Mouse (Mus musculus) myocyte (in vitro differentiated cells): ENCODE results near the gene Snx33. TPM values are rescaled to one million over a fixed set of nuclear protein-coding genes. Genes with fewer than 3 reads are reported as not detected.

Source experiments
- H3K27me3 ChIP-seq: one replicate; pipeline ENCODE4 v1.6.1; 2011; ENCODE audit not compliant: control insufficient read depth, insufficient read depth, insufficient read length
- H3K36me3 ChIP-seq: one replicate; pipeline ENCODE4 v1.6.1; 2011; ENCODE audit not compliant: control insufficient read depth, insufficient read depth
- H3K4me2 ChIP-seq: one replicate; pipeline ENCODE4 v1.6.1; 2011; ENCODE audit warnings: low read depth, control low read depth
- H3K4me3 ChIP-seq: one replicate; pipeline ENCODE4 v1.5.1; 2011; ENCODE audit warnings: mild to moderate bottlenecking, control low read depth, moderate library complexity
- H3K79me2 ChIP-seq: one replicate; pipeline ENCODE4 v1.6.1; 2011; ENCODE audit not compliant: control insufficient read depth, insufficient read depth
- H3ac ChIP-seq: one replicate; pipeline ENCODE4 v1.6.1; 2011; ENCODE audit not compliant: control insufficient read depth, insufficient read length
- CEBPB ChIP-seq: IDR thresholded peaks from 2 replicates; pipeline ENCODE4 v1.6.1; 2011; ENCODE audit warnings: mild to moderate bottlenecking, moderate library complexity; ENCODE audit not compliant: poor library complexity, insufficient read depth, severe bottlenecking
- E2F4 ChIP-seq: IDR thresholded peaks from one replicate; pipeline ENCODE4 v1.6.1; 2011; ENCODE audit warnings: mild to moderate bottlenecking, control low read depth, moderate library complexity; ENCODE audit not compliant: insufficient read depth
- MAX ChIP-seq: IDR thresholded peaks from one replicate; pipeline ENCODE4 v1.6.1; 2011; ENCODE audit warnings: low read depth, mild to moderate bottlenecking, control low read depth
- MYOD1 ChIP-seq, 3 experiments: IDR thresholded peaks; one replicate each; pipeline ENCODE4 v1.6.1; 2011; ENCODE audit warnings: control low read depth in 2 of 3, low read depth in 2 of 3, mild to moderate bottlenecking in 2 of 3, moderate library complexity in 1 of 3; ENCODE audit not compliant: insufficient read length in 2 of 3, control insufficient read depth in 1 of 3
- MYOG ChIP-seq, 3 experiments: IDR thresholded peaks; one replicate each; pipeline ENCODE4 v1.6.1; 2011; ENCODE audit warnings: control low read depth in 2 of 3, low read depth in 2 of 3, mild to moderate bottlenecking in 2 of 3; ENCODE audit not compliant: insufficient read length in 2 of 3, control insufficient read depth in 1 of 3, insufficient read depth in 1 of 3
- POLR2A ChIP-seq: IDR thresholded peaks from one replicate; pipeline ENCODE4 v1.6.1; 2011; ENCODE audit warnings: low read depth, mild to moderate bottlenecking, control low read depth, moderate library complexity; ENCODE audit not compliant: insufficient read length
- POLR2AphosphoS2 ChIP-seq: IDR thresholded peaks from one replicate; pipeline ENCODE4 v1.6.1; 2011; ENCODE audit warnings: low read depth, control low read depth; ENCODE audit not compliant: insufficient read length
- REST ChIP-seq: IDR thresholded peaks from one replicate; pipeline ENCODE4 v1.6.1; 2011; ENCODE audit warnings: mild to moderate bottlenecking, control low read depth, moderate library complexity; ENCODE audit not compliant: insufficient read depth, insufficient read length
- SRF ChIP-seq: IDR thresholded peaks from one replicate; pipeline ENCODE4 v1.6.1; 2011; ENCODE audit warnings: low read depth; ENCODE audit not compliant: control insufficient read depth, insufficient read length
- TCF12 ChIP-seq: IDR thresholded peaks from one replicate; pipeline ENCODE4 v1.6.1; 2011; ENCODE audit warnings: mild to moderate bottlenecking, control low read depth; ENCODE audit not compliant: poor library complexity, insufficient read depth, severe bottlenecking
- TCF3 ChIP-seq: IDR thresholded peaks from one replicate; pipeline ENCODE4 v1.6.1; 2011; ENCODE audit warnings: low read depth, control low read depth; ENCODE audit not compliant: insufficient read length
- USF1 ChIP-seq: IDR thresholded peaks from one replicate; pipeline ENCODE4 v1.6.1; 2011; ENCODE audit warnings: low read depth, mild to moderate bottlenecking, control low read depth, moderate library complexity
- polyA plus RNA-seq: library from polyadenylated mRNA; unstranded; fragments of >200 nt; fragmentation: generic; extraction: Trizol; gene quantifications from one replicate; pipeline ENCODE4 v1.2.1, GENCODE M21; 2012; ENCODE audit warnings: missing spikeins

The Snx33 gene
- polyA plus RNA-seq, 1 experiment = 9.4 TPM

- Histone ChIP-seq H3K4me2 (peak overlapping the region; percentile 77), H3K4me3 (peak overlapping the region; percentile 93), H3K79me2 (peaks cover 30% of the 10 kb centered on the region), H3K27me3 (no peaks in the 10 kb centered on the region), H3ac (peak overlapping the region; percentile 77), H3K36me3 (peaks cover 4% of the 10 kb centered on the region)
- TF ChIP-seq USF1 (no peak), POLR2AphosphoS2 (no peak), E2F4 (no peak), POLR2A (no peak), REST (no peak), MYOD1 (IDR thresholded peaks at IDR 0.05; ENCODE audit: control insufficient read depth in 1 of 3, insufficient read length in 2 of 3, low read depth in 2 of 3) (no peak), MAX (no peak), MYOG (IDR thresholded peaks at IDR 0.05; ENCODE audit: control insufficient read depth in 1 of 3, insufficient read depth in 1 of 3, insufficient read length in 2 of 3, low read depth in 2 of 3) (no peak), SRF (no peak)
Measured at GRCm38 (mm10) chr9:56938374-56938773, 10.2 kb upstream of the Snx33 start.

DNA sequence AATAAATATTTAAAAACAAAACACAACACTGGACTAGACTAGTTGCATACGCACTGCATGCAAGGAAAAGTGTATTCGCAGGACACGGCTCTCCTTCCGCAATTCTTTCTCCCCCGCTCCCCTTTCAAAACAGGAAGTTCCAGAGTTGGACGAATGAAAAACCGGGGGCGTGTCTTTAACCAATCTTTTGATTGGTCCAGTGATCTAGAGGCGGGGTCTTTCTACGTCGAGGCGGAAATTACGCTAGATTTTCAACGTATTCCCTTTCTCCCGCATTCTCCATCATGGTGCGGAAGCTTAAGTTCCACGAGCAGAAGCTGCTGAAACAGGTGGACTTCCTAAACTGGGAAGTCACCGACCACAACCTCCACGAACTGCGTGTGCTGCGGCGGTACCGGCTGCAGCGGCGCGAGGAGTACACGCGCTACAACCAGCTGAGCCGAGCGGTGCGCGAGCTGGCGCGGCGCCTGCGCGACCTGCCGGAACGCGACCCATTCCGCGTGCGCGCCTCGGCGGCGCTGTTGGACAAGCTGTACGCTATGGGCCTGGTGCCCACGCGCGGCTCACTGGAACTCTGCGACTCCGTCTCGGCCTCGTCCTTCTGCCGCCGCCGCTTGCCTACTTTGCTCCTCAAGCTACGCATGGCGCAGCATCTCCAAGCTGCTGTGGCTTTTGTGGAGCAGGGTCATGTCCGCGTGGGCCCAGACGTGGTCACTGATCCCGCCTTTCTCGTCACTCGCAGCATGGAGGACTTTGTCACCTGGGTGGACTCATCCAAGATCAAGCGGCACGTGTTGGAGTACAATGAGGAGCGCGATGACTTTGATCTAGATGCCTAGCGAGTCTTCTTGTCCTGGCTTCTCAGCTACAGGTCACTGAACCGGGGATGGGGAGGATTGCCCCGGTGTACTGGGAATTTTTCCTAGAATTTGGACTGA, 9.3 kb upstream of the Snx33 start, which contains the start of gene Imp3:
Imp3 (plus strand) TSS at position 253 of the 938 bp plus-strand sequence.
- Histone ChIP-seq H3K4me2 (peak within 1 kb of the TSS; percentile 84), H3K4me3 (peak within 1 kb of the TSS; percentile 93), H3K36me3 (peaks cover 4% of the 10 kb centered on the region), H3K79me2 (peaks cover 30% of the 10 kb centered on the region), H3ac (peak within 1 kb of the TSS; percentile 77), H3K27me3 (no peaks in the 10 kb centered on the region)
- TF ChIP-seq REST (no peak), MAX (no peak), USF1 (no peak), TCF12 (no peak), TCF3 (no peak), E2F4 (peak; percentile 72), SRF (peak; percentile 35), CEBPB (0 out of 2 replicates have a peak, but pooled peaks have one; percentile 17), POLR2A (peak; percentile 61), POLR2AphosphoS2 (peak; percentile 25), MYOD1 (IDR thresholded peaks at IDR 0.05; ENCODE audit: control insufficient read depth in 1 of 3, insufficient read length in 2 of 3, low read depth in 2 of 3) (peak in 1 of 3 experiments; percentile 38), MYOG (IDR thresholded peaks at IDR 0.05; ENCODE audit: control insufficient read depth in 1 of 3, insufficient read depth in 1 of 3, insufficient read length in 2 of 3, low read depth in 2 of 3) (peak in 1 of 3 experiments; percentile 19)

- Histone ChIP-seq H3K27me3 (no peaks in the 10 kb centered on the region), H3K36me3 (peaks cover 4% of the 10 kb centered on the region), H3K4me3 (peak overlapping the region; percentile 93), H3K4me2 (peak overlapping the region; percentile 84), H3ac (peak overlapping the region; percentile 77), H3K79me2 (peaks cover 30% of the 10 kb centered on the region)
- TF ChIP-seq MYOD1 (IDR thresholded peaks at IDR 0.05; ENCODE audit: control insufficient read depth in 1 of 3, insufficient read length in 2 of 3, low read depth in 2 of 3) (no peak), TCF3 (no peak), MYOG (IDR thresholded peaks at IDR 0.05; ENCODE audit: control insufficient read depth in 1 of 3, insufficient read depth in 1 of 3, insufficient read length in 2 of 3, low read depth in 2 of 3) (no peak), SRF (no peak), E2F4 (no peak), CEBPB (no peak), POLR2A (no peak), POLR2AphosphoS2 (no peak), TCF12 (no peak), REST (no peak), MAX (no peak), USF1 (no peak)
Measured at GRCm38 (mm10) chr9:56936861-56937222, 8.7 kb upstream of the Snx33 start.

- TF ChIP-seq MYOG (IDR thresholded peaks at IDR 0.05; ENCODE audit: control insufficient read depth in 1 of 3, insufficient read depth in 1 of 3, insufficient read length in 2 of 3, low read depth in 2 of 3) (no peak), TCF12 (no peak), TCF3 (no peak), SRF (no peak), E2F4 (no peak), USF1 (no peak), POLR2A (no peak), CEBPB (no peak), MYOD1 (IDR thresholded peaks at IDR 0.05; ENCODE audit: control insufficient read depth in 1 of 3, insufficient read length in 2 of 3, low read depth in 2 of 3) (no peak), MAX (no peak)
- Histone ChIP-seq H3K27me3 (no peaks in the 10 kb centered on the region), H3ac (no peak overlapping the region), H3K4me3 (no peak overlapping the region), H3K36me3 (no peaks in the 10 kb centered on the region), H3K79me2 (peaks cover 18% of the 10 kb centered on the region), H3K4me2 (no peak overlapping the region)
Measured at GRCm38 (mm10) chr9:56930556-56930955, 2.4 kb upstream of the Snx33 start.
